Mouse (Mus musculus) cerebellum, postnatal 4 days (tissue): ENCODE data around the gene Rxfp1.
"Not testable (repeated sequence)": the region's sequence is repeated elsewhere in the genome, so short reads cannot be mapped to it uniquely, and the experiment has no call there.

Experiments
- DNase-seq, 2 experiments: peaks; one replicate each; pipeline ENCODE4 v3.0.0; 2022; ENCODE audit warnings: low spot score in 2 of 2, mixed read lengths in 1 of 2

The Rxfp1 gene

DNA sequence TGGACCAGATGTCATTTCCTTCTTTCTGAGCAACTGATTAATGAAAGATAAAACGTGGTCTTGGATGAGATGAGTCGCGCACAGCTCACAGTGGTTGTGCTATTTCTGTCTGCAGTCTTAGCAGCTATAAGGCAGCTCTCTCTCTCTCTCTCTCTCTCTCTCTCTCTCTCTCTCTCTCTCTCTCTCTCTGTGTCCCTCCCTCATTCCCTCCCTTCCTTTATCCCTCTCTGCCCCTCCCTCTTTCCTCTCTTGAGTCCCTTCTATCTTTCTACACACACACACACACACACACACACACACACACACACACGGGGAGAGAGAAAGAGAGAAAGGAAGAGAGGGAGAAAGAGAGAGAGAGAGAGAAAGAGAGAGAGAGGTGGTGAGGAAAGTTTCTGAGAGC lies at the start of gene Rxfp1:
Rxfp1 (minus strand) TSS at position 101 of the 400 bp plus-strand sequence.
- DNase-seq, result no peak

DNA sequence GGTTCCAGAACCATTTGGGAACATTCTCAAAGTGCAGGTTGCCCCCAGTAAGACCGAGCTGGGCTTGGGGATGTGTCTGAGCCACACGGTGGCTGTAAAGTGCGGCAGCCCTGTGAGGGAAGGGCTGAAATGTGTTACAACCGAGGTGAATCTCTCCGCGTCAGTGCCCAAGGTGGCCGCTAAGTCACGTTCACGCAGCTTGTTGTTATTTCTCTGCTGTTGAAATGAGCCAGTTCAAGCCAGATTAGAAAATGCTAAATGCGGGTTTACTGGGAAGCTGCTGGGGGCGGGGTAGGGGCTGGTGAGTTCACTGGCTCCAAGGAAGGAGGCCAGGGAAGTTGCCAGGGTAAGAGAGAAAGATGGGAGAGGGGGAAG lies 46.7 kb upstream of the Rxfp1 start:
- DNase-seq, result no peak

DNA sequence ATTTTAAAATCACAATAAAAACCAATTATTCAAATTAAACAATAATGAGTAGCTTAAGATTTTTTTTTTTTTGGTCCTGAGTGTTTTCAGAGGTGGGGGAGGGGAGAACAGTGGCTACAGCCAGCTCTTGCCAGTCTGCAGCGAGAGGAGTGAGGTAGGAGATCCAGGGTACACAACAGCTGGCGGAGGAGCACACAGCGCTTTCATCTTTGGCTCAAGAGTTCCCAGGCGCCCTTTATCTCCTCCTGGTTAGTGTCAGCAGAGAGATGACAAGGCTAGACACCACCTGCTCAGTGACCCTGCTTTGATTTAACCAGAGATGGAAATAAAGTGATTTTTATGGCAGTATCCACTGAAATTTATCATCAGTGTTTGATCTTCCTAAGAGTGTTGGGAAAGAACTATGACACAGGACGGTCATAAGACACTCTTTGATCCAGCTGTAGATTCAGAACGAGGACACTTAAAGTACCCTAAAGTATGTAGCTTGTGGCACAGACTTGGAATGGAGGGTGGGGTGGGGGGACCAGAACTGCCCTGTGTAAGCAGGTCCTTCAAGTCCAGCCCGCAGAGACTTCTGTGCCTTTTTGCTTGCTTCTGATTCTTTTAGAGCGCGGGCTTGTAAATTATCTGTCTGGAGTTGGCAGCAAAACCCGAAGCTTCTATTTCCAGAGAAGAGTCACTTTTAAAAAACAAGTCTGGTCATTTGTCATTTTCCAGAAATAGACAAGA lies 46.1 kb upstream of the Rxfp1 start:
- no peak for DNase-seq

DNA sequence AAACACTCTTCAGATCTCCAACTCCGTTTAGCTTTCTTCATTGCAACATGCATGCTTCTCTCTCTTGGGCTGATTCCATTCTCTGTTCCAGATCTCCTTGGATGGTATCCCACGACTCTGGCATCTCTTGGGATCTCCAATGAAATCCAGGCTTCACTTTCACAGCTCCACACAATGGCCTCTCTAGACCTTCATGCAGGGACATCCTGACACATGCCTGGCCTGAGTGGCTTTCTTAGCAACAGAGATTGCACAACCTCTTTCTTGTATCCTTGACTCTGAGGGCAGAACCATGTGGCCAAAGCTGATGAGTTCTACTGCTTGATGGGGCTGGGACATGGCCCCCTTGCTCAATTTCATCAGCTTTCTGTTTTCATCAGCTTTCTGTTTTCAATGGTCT lies 35.0 kb upstream of the Rxfp1 start:
- DNase-seq, result no peak

DNA sequence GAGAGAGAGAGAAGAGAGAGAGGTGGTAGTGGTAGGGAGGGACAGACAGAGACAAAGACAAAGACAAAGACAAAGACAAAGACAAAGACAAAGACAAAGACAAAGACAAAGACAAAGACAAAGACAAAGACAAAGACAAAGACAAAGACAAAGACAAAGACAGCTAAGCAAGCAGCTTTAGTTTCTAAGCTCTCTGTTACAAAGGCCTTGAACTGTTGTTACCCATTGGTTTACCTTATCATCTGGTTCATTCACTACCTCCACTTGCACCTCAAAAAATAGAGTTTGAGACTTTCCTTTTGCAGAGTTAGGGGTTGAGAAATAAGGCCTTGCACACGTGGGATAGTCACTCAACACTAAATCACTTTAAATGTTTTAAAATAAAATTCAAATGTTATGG lies 16.1 kb upstream of the Rxfp1 start:
- no peak for DNase-seq

DNA sequence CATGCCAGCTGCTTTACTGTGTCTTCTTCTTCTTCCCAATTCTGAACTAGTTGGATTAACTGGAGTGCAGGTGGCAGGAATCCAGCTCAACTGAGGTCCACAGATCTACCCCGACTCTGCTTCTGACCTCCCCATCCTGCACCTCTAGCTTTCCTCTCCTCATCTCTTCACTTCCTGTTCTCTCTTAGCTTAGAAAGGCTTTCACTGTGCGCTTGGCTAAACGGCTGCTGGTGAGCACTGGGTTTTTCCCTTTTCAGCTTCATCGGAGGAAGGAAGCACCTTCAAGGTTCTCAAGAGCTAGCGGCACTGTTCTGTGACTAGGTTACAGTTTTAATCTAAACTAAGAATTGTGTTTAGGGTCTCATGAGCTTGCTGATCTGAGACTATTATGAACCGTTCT lies 8.9 kb upstream of the Rxfp1 start:
- DNase-seq, result no peak

DNA sequence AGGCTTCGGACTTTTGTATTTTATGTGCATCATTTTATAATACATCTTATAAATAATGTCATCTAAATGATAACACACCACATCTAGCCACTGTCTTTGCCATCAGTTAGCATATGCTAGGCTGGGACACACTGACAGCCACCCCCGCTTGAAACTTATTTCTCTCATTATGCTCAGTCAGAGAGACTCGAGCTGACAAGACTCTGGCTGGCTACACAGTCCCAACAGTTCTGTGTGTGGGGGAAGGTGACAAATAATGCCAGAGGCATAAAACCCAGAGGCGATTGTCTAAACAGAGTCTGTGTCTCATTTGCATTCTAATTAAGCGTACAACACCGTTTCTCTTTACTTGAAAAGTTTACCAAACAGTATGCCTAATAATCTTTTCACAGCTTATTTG lies 7.4 kb upstream of the Rxfp1 start:
- no peak for DNase-seq

DNA sequence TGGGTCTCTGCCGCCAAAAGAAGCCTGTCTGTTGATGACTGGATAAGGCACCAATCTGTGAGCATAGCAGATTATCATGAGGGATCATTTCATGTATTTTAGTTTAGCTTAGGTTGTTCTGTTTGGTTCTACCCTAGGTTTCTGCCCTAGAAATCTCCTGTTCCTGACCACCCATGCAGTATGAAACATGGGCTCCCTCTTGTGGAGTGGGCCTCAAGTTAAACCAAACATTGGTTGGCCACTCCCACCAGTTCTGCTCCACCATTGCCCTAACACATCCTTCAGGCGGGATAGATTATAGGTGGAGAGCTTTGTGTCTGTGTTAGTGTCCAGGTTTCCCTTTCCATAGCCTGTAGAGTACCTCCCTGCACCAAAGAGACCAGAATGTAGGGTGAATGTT lies 6.7 kb upstream of the Rxfp1 start:
- DNase-seq, result no peak

DNA sequence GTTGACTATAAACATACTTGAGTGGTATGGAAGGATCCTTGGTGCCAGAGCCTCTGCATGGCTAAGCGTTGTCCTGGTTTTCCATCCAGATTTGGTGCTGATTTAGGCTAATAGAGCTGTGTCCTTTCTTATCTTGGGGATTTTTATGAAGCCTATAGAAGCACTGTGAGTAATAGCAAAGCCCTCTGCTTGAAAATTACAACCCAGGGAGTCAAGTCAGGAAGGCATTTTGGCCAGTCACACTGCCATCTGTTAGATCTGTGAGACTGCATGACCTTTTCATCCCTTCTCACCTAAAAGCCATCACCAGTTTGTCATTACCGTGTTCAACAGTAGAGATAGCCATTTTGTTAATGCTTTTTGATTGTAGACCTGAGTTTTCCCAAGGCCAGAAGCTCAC lies 2.7 kb upstream of the Rxfp1 start:
- no peak for DNase-seq

DNA sequence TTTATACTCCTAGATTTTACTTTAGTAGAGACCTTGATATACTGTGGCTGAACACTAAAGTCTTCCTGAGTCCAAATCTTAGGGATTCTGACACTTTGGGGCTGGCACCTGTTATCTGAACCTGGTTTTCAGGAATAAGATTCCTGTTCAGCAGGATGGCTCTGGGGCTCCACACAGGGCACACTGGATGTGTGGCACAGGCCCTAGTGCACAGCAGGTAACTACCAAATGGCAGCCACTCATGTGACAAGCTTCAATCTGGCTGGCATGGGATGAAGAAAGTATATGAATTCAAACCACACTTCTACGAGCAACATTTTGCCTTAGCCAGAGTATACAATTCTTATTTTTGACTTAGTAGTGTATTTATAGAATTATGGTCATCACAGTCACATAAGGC lies 771 bp upstream of the Rxfp1 start:
- no peak for DNase-seq

DNA sequence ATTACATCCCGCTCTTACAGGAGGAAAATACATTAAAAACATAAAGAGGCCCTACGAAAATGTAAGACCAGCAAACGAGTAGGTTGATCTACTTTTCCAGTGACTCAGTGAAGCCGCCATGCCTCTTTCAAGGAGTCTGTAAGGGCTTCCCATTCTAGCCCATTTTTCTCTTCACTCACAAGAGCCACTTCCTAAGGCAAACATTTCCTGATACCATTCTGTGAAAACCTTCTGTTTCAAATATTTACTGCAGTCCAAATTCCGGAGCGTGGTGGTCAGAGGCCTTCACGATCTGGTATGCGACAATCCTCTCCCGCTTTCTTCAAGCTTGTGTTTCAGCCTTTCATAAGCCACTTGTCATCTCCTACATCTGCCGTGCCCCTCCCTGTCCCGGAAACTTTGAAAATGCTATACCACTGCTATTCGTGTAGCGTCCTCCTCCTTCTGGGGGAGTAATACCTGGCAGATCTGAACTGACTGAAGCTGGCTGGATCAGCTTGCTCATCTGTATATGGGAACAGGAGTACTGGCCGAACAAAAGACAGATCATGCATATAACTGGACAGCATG lies 11.1 kb downstream of the Rxfp1 start:
- DNase-seq, result no peak

DNA sequence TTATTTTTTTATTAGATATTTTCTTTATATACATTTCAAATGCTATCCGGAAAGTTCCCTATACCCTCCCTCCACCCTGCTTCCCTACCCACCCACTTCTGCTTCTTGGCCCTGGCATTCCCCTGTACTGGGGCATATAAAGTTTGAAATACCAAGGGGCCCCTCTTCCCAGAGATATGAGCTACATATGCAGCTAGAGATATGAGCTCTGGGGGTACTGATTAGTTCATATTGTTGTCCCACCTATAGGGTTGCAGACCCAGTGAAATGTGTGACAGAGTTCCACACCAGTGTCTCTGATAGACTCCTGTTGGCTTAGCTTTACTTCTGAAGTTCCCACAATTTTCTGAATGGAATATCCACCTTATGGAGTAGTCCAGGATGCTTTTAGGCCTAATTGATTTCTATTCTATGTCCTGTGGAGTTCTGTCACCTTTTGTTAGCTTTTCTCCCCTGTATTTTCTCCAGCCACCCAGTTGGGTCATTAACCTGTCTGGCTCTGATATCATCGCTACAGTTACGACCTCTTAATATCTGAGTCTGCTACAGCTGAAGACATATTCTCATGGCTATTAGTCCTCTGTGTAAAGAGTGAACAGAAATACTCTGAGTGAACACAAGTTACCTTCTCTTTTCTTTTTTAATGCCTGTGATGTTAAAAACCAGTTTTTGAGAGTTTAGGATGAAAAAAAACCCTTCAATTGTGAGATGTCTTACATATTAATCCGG lies 16.8 kb downstream of the Rxfp1 start:
- no peak for DNase-seq

DNA sequence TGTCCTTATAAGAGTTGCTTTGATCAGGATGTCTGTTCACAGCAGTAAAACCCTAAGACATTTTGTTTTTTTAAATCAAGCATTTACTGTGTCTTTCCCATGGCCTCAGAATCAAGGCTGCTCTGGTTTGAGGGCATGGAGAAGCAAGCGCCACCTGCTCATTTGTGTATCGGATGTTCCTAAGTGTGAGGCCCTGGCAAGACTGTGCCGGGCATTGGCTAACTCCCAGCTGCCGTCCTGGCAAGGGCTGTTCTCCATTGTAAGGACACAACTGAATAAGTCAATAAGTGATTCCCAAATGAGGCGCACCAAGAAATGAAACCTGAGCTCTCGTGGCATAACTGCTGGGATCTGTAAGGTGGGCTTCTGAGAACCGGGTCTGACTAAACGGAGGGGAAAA lies 31.2 kb downstream of the Rxfp1 start:
- DNase-seq, result peak in 1 of 2 experiments; percentile 6

DNA sequence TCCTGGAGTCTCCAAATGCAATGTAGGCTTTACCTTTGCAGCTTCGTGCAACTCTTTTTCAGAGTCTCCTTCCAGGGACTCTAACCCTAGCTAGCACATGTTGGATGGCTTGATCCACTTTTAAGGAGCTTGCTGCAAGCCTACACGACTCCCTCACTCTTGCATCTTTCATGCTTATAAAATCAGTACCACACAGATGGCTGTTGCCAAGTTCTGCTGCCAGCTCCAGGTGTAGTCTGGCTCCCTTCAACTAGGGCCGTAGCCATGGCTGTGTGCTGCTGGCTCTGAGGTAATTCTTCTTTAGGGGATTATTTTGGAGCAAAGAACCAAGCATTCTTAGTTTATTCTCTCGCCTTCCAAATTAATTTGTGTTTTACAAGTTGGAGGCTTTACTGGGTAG lies 34.5 kb downstream of the Rxfp1 start:
- no peak for DNase-seq

DNA sequence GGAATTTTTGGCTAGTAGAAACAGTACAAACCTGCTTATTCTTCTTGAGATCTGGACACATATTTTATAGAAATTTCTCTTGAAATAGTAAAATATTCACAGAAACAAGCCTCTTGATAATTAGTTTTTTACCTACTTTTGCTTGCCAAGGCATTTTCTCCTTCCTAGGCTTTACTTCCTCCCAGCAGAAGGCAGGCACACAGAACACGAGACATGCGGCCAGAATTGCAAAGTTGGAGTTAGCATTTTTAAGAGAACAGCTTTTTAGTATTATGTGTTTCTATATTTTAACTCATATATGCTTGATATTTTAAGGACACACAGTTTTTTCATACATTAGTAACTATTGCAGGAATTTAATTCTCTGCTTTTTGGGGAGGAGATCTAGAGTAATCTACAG lies 45.7 kb downstream of the Rxfp1 start:
- DNase-seq, result no peak

DNA sequence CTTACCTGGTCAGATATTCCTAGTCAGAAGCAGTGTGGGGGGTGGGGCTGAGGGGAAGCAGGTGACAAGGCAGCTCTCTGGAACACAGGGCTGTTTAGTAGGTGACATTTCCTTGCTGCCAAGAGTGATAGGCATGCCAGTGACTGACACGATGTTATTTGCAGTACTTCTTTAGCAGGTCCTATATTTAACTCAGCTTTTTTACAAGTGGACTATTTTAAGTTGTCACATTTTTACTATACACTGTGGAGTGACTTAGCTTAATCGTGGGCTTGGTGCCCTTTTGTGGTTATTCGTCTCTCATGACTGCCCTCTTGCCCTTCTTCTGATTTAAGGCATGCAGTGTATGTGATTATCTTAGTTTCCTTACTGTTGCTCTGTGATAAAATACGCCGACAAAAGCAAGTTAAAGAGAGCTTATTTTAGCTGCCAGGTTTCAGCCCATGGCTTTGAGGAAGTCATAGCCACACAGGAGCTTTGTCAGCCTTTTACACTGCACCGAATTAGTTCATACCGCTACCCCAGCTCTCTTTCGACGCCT lies 47.5 kb downstream of the Rxfp1 start:
- DNase-seq, result no peak

DNA sequence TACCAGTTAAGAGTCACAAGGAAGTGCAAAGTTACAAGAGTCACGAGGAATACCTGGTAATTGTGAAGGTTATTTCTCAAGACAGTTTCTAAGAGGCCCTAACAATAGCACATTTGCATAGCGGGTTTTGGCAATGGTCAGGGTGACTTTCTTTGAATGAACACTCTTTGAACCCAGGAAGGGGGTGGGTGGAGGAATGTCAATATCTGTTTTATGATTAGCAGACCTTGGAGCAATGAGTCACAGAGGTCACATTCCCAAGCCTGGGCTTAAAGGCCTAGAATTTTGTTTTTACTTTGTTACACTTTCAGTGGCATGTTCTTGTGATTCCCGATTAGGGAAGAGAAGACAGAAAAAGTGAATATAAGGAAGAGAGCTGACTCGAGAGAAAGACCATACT lies 49.6 kb downstream of the Rxfp1 start:
- DNase-seq, result not testable (repeated sequence)

DNA sequence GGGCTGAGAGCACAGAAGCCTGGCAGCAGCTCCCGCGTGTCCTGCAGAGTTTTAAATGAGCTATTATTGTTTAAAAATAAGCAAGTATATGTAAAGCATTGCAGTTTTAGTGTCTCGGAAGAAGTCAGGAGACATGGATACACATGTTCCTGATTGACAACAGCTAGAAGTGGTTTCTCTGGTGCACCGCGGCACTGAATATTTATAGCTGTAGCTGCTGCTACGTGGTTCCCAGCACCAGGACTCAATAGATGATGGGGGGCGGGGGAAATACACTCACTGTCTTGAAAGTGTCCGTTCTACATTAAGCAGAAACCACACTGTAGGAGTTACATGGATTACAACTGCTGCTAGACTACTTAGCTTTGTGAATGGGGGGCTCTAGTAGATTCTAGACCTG lies 54.2 kb downstream of the Rxfp1 start:
- DNase-seq, result no peak

DNA sequence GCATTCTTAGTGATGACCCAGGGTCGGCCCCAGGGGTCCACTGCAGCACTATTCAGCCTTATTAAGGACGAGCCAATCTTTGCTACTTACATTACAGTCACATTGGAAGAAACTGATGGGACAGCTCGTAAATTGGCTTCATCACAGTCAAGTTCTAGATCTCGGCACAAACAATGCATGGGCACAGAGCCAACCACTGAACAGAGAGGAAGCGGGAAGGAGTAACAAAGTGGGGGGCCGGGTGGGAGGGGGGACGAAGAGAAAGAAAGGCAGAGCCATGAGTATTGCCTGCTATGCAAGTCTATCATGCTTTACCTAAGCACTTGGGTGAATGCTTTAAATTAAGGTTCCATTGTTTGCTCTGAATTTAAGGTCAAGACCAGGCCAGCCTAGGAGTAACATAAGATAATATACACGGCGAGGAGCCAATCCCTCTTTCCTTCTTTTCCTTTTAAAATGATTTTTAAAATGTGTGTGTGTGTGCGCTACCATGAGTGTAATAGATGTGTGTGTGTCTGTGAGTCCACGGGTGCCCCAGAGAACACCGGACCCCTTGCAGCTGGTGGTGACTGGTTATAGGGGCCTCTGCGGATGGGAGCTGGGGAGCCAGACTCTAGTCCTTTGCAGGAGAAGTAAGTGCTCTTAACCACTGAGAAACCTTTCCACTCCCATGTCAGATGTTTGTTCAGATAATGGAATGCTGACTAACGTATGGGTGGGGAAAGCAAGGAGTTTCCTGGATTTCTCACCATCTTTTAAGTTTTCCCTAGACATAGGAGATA lies 55.1 kb downstream of the Rxfp1 start:
- DNase-seq, result no peak

DNA sequence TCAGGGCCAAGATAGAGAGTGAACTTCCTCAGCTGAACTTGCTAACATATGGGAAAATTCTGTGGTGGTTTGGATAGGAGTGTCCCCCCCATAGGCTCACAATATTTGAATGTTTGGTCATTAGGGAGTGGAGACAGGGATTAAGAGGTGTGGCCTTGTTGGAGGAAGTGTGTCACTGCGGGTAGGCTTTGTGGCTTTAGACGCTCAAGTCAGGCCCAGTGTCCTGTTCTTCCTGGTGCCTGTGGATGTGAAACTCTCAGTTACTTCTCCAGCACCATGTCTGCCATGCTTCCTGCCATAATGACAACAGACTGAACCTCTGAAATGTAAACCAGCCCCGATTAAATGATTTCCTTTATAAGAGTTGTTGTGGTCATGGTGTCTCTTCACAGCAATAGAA lies 61.3 kb downstream of the Rxfp1 start:
- DNase-seq, result no peak

DNA sequence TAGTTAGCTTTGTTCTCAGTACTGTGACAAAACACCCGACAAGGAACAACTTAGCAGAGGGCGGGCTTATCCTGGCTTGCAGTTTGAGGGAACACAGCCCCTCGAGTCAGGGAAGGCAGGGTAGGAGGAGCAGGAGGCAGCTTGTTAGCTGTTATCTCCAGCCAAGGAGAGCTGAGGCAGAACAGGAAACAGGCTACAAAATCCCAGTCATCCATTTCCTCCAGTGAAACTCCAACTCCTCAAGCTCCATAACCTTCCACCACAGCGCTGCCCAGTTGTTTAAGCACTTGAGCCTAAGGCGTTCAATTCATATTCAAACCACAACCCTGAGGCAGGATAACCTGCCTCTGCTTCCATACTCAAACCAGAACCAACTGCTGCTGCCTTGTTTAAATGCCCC lies 63.0 kb downstream of the Rxfp1 start:
- DNase-seq, result no peak

DNA sequence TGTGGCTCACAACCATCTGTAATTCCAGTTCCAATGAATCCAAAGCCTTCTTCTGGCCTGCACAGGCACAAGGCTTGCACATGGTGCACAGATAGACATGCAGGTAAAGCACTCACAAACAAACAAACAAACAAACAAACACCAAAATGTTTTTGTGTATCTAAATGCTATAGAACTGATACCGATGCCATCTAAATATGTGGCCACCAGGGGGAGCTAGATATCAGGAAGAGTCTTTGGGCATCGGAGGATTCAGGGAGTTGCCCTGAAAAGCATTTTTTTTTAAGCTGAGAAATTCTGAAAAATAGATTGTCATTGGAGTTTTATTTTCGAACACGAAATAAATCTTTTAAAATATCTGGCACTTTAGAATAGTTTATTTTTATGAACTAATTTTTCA lies 64.6 kb downstream of the Rxfp1 start:
- peak; percentile 45 to 71 for DNase-seq
